Mouse (Mus musculus): ENCODE measurements at regions not wholly inside any gene's neighbourhood (a gene's known extent, or its start where the extent isn't known, plus 50 kb on each side); places are given as distances from the start of the nearest gene placed in this dataset.
"Not testable (repeated sequence)": the region's sequence is repeated elsewhere in the genome, so short reads cannot be mapped to it uniquely, and the experiment has no call there.

- ATAC-seq = no peak
Observed at GRCm38 (mm10) chr12:15562826-15563225, 253.9 kb downstream of the Trib2 start.

GRCm38 (mm10) chr12:15555471-15555870, 261.3 kb downstream of the Trib2 start:
- no peak for ATAC-seq

GRCm38 (mm10) chr12:15553681-15554007, 263.1 kb downstream of the Trib2 start:
- no peak for ATAC-seq

GRCm38 (mm10) chr12:15552979-15553680, 263.6 kb downstream of the Trib2 start:
- ATAC-seq = no peak

GRCm38 (mm10) chr12:15552210-15552609, 264.5 kb downstream of the Trib2 start:
- no peak for ATAC-seq

GRCm38 (mm10) chr12:15551281-15551900, 265.3 kb downstream of the Trib2 start:
- ATAC-seq = no peak

GRCm38 (mm10) chr12:15544351-15544750, 272.4 kb downstream of the Trib2 start:
- no peak for ATAC-seq

GRCm38 (mm10) chr12:15542486-15542885, 274.2 kb downstream of the Trib2 start:
- ATAC-seq = no peak

- ATAC-seq = no peak
Observed at GRCm38 (mm10) chr12:15536852-15537368, 279.8 kb downstream of the Trib2 start.

GRCm38 (mm10) chr12:15536247-15536646, 280.5 kb downstream of the Trib2 start:
- ATAC-seq = no peak

- ATAC-seq = peak; percentile 92
Observed at GRCm38 (mm10) chr12:15535822-15536221, 280.9 kb downstream of the Trib2 start.

- ATAC-seq = no peak
Observed at GRCm38 (mm10) chr12:15520783-15521407, 295.8 kb downstream of the Trib2 start.

- no peak for ATAC-seq
Observed at GRCm38 (mm10) chr12:15511994-15512393, 304.7 kb downstream of the Trib2 start.

GRCm38 (mm10) chr12:15507576-15507975, 309.1 kb downstream of the Trib2 start:
- ATAC-seq = no peak

GRCm38 (mm10) chr12:15493640-15494039, 323.1 kb downstream of the Trib2 start:
- ATAC-seq = no peak

GRCm38 (mm10) chr12:15472741-15473140, 344.0 kb downstream of the Trib2 start:
- ATAC-seq = no peak

- no peak for ATAC-seq
Observed at GRCm38 (mm10) chr12:15459429-15459828, 357.3 kb downstream of the Trib2 start.

GRCm38 (mm10) chr12:15456369-15456768, 360.4 kb downstream of the Trib2 start:
- not testable (repeated sequence) for ATAC-seq

- ATAC-seq = no peak
Observed at GRCm38 (mm10) chr12:15455744-15456143, 361.0 kb downstream of the Trib2 start.

- ATAC-seq = no peak
Observed at GRCm38 (mm10) chr12:15449484-15449883, 367.2 kb downstream of the Trib2 start.

- ATAC-seq = no peak
Observed at GRCm38 (mm10) chr12:15416180-15416766, 400.4 kb downstream of the Trib2 start.

GRCm38 (mm10) chr12:15410419-15410818, 406.3 kb downstream of the Trib2 start:
- no peak for ATAC-seq

- not testable (repeated sequence) for ATAC-seq
Observed at GRCm38 (mm10) chr12:15407577-15407976, 409.1 kb downstream of the Trib2 start.

Data from inflammation-experienced regulatory T-cells, adult 6 months (primary cell).